Mouse (Mus musculus) testis, adult 2 months (tissue): Measurements from ENCODE around the gene Zfp13. TPM values are rescaled to one million over a fixed set of nuclear protein-coding genes. Genes with fewer than 3 reads are reported as not detected.
A peak's percentile ranks its signal among the peaks of the same experiment; 100 is the strongest.

Source experiments
- H3K27ac ChIP-seq: fragments of 200-500 bp; 2 replicates; pipeline ENCODE4 v1.5.1; 2012; ENCODE audit warnings: low read depth, low read length; ENCODE audit not compliant: control insufficient read depth, insufficient read depth
- H3K27me3 ChIP-seq: fragments of 200-500 bp; 2 replicates; pipeline ENCODE4 v1.6.1; 2012; ENCODE audit warnings: mild to moderate bottlenecking, low read length, moderate library complexity; ENCODE audit not compliant: control insufficient read depth, insufficient read depth
- H3K36me3 ChIP-seq: fragments of 200-500 bp; 2 replicates; pipeline ENCODE4 v1.6.1; 2012; ENCODE audit warnings: mild to moderate bottlenecking, low read length; ENCODE audit not compliant: control insufficient read depth, insufficient read depth
- H3K4me1 ChIP-seq: fragments of 200-500 bp; 2 replicates; pipeline ENCODE4 v1.6.1; 2012; ENCODE audit warnings: low read length; ENCODE audit not compliant: control insufficient read depth, insufficient read depth
- H3K4me3 ChIP-seq: fragments of 200-500 bp; 2 replicates; pipeline ENCODE4 v1.5.1; 2012; ENCODE audit warnings: low read depth, mild to moderate bottlenecking, low read length, moderate library complexity, mixed read lengths; ENCODE audit not compliant: control insufficient read depth
- CTCF ChIP-seq: fragments of 200-500 bp; IDR thresholded peaks from 2 replicates; pipeline ENCODE4 v1.5.1; 2012; ENCODE audit warnings: low read depth, mild to moderate bottlenecking, inconsistent platforms, low read length, moderate library complexity; ENCODE audit not compliant: control insufficient read depth, insufficient read depth, insufficient replicate concordance
- POLR2A ChIP-seq: fragments of 200-500 bp; IDR thresholded peaks from 2 replicates; pipeline ENCODE4 v1.6.1; 2012; ENCODE audit warnings: low read depth, mild to moderate bottlenecking, inconsistent platforms, low read length, moderate library complexity; ENCODE audit not compliant: control insufficient read depth
- polyA plus RNA-seq: library from polyadenylated mRNA; depleted of rRNA; stranded (reverse); fragments of >200 nt; gene quantifications from 2 replicates; pipeline ENCODE4 v1.2.3, GENCODE M21; 2012

The Zfp13 gene
- polyA plus RNA-seq, 1 experiment: 45.3 TPM

DNA sequence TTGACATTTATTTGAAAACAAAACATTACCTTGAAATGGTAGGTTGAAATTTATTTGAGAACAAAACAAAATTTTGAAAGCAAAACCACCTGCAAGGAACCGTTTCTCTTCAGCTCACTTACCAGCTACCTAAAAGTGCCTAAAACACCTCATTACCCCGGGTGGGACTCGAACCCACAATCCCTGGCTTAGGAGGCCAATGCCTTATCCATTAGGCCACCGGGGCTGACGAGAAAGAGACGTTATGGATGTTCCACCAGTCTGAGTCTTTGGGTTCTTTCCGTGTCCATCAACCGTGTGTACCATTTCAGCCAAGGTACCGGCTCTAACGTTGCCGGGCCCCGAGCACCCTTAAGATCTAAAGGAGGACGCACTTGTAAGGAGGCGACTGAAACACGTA lies 50.7 kb downstream of the Zfp13 start:
- no peak for TF ChIP-seq POLR2A
- no peak for TF ChIP-seq CTCF
- Histone ChIP-seq H3K27ac (no peak overlapping the region), H3K36me3 (no peaks in the 10 kb centered on the region), H3K27me3 (peaks cover 6% of the 10 kb centered on the region; the same call in 1 of the 2 replicates), H3K4me1 (peaks cover 18% of the 10 kb centered on the region), H3K4me3 (no peak overlapping the region; the same call in 1 of the 2 replicates)

- Histone ChIP-seq H3K4me1 (peaks cover 18% of the 10 kb centered on the region), H3K4me3 (no peak overlapping the region), H3K36me3 (no peaks in the 10 kb centered on the region), H3K27ac (no peak overlapping the region), H3K27me3 (peaks cover 6% of the 10 kb centered on the region; the same call in 1 of the 2 replicates)
- TF ChIP-seq CTCF: no peak
- no peak for TF ChIP-seq POLR2A
These were observed 51.4 kb downstream of the Zfp13 start for GRCm38 (mm10) chr17:23547681-23548443.

- Histone ChIP-seq H3K27ac (peak overlapping the region; percentile 69), H3K4me3 (peak overlapping the region; percentile 93), H3K36me3 (no peaks in the 10 kb centered on the region), H3K27me3 (peaks cover 6% of the 10 kb centered on the region; the same call in 1 of the 2 replicates), H3K4me1 (peaks cover 18% of the 10 kb centered on the region)
- TF ChIP-seq POLR2A: 0 out of 2 replicates have a peak, but pooled peaks have one; percentile 19
- no peak for TF ChIP-seq CTCF
These were observed 52.4 kb downstream of the Zfp13 start for GRCm38 (mm10) chr17:23546702-23547505.

- Histone ChIP-seq H3K27me3 (peaks cover 6% of the 10 kb centered on the region; the same call in 1 of the 2 replicates), H3K27ac (peak overlapping the region; percentile 69), H3K36me3 (no peaks in the 10 kb centered on the region), H3K4me1 (peaks cover 18% of the 10 kb centered on the region), H3K4me3 (peak overlapping the region; percentile 93)
- no peak for TF ChIP-seq CTCF
These were observed 53.0 kb downstream of the Zfp13 start for GRCm38 (mm10) chr17:23546333-23546701.

- H3K27ac ChIP-seq: no peak overlapping the region
- TF ChIP-seq CTCF (no peak), POLR2A (no peak)
- peaks cover 17% of the 10 kb centered on the region for H3K4me1 ChIP-seq
These were observed 53.4 kb downstream of the Zfp13 start for GRCm38 (mm10) chr17:23545841-23546240.

GRCm38 (mm10) chr17:23544766-23545165 lies 54.5 kb downstream of the Zfp13 start:
- no peak overlapping the region for H3K4me3 ChIP-seq
- TF ChIP-seq POLR2A (no peak), CTCF (no peak)
- peaks cover 7% of the 10 kb centered on the region; the same call in 1 of the 2 replicates for H3K27me3 ChIP-seq

More at GRCm38 (mm10) chr17:23545841-23546240, 53.4 kb downstream of the Zfp13 start:
- H3K27me3 ChIP-seq: peaks cover 6% of the 10 kb centered on the region; the same call in 1 of the 2 replicates
- H3K4me3 ChIP-seq: no peak overlapping the region
- H3K36me3 ChIP-seq: no peaks in the 10 kb centered on the region

GRCm38 (mm10) chr17:23543983-23544382 lies 55.3 kb downstream of the Zfp13 start:
- peaks cover 15% of the 10 kb centered on the region for H3K4me1 ChIP-seq
- H3K4me3 ChIP-seq: no peak overlapping the region
- TF ChIP-seq CTCF: no peak
- no peak for TF ChIP-seq POLR2A
- no peaks in the 10 kb centered on the region for H3K36me3 ChIP-seq
- peaks cover 7% of the 10 kb centered on the region; the same call in 1 of the 2 replicates for H3K27me3 ChIP-seq
- H3K27ac ChIP-seq: no peak overlapping the region

More at GRCm38 (mm10) chr17:23544766-23545165, 54.5 kb downstream of the Zfp13 start:
- Histone ChIP-seq H3K36me3 (no peaks in the 10 kb centered on the region), H3K27ac (no peak overlapping the region), H3K4me1 (peaks cover 15% of the 10 kb centered on the region)

DNA sequence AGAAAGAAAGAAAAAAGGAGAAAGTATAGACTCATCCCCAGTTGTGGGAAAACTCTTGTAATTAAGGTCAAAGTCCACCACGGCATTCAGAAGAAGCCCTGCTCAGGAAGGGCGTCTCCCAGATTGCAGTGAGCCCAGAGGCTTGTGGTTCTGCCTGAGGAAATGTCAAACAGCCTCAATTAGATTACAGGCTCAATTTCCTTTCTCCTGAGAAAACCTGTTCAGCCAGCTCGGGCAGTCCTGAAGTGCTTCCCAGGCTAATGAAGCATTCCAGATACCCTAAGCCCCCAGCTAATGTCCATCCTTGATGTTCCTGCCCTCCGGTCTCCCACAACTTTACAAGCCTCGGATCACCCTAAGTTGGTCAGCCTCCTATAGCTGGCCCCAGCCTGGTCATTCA lies 56.0 kb downstream of the Zfp13 start:
- Histone ChIP-seq H3K27ac (no peak overlapping the region), H3K4me3 (no peak overlapping the region)
- TF ChIP-seq CTCF (no peak), POLR2A (no peak)

More for the DNA sequence above, 56.0 kb downstream of the Zfp13 start:
- Histone ChIP-seq H3K36me3 (no peaks in the 10 kb centered on the region), H3K27me3 (peaks cover 7% of the 10 kb centered on the region; the same call in 1 of the 2 replicates), H3K4me1 (peaks cover 11% of the 10 kb centered on the region)
